Mouse (Mus musculus) stomach, postnatal 0 days (tissue): ENCODE results near the gene Capn10.

ENCODE experiments used
- CTCF ChIP-seq: IDR thresholded peaks from 2 replicates; pipeline ENCODE4 v1.5.1; 2016; ENCODE audit warnings: antibody characterized with exemption, low read depth, mild to moderate bottlenecking, moderate library complexity
- EP300 ChIP-seq: optimal IDR thresholded peaks from 2 replicates; pipeline ENCODE3; 2016; ENCODE audit warnings: antibody characterized with exemption

GRCm38 (mm10) chr1:92914239-92914638 lies 19.9 kb upstream of the Capn10 start:
- TF ChIP-seq CTCF (no peak), EP300 (no peak)
